Mouse (Mus musculus): ENCODE measurements around the gene Ube2e2.
A peak's percentile ranks its signal among the peaks of the same experiment; 100 is the strongest.

Gene Ube2e2

DNA sequence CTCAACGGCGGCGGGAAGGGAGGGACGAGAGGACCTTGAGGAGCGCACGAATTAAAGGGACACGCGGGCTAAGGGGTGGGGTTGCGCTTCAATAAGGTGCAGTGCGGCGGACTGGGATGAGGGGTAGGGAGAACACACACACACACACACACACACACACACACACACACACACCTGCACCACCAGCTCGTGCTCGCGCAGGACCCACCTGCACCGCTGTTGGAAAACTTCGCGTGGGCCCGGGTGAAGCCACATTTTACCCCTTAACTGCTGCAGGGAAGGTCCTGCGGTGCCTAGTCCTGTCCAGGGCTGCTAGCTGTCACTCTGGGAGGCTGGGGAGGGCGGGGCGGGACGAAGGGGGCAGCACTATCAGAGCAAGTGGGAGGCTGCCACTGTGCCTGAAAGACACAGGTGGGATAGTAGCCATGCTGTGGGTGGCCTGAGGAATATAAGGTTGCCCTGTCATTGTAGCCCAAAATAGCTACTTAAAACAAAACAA is at the start of gene Ube2e2:
Gene Ube2e2, minus strand, starts transcription at position 321 of the 499 bp plus-strand sequence.
- DNase-seq, result no peak

DNA sequence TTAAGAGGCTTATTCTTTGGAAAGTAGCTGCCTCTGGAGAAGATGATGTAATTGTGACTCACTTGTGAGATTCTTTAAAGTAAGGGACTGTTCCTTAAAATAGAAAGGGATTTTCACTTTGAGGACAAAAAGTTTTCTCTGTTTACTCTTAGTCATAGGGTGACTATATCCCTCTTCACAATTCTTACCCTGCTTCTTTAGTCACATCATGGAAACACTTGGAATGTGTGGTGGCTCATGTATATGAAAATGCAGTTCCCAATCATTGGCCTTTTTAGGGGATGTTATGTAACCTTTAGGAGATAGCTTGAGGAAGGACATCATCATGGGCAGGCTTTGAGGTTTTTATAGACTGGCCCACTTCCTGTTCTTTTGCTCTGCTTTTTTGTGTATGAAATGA is 46.0 kb upstream of the Ube2e2 start:
- no peak for DNase-seq

GRCm38 (mm10) chr14:18903553-18903952 is 9.5 kb upstream of the Ube2e2 start:
- DNase-seq, result no peak

GRCm38 (mm10) chr14:18893121-18893946 is 733 bp downstream of the Ube2e2 start:
- DNase-seq, result peak; percentile 93

- peak; percentile 6 for DNase-seq
Measured at GRCm38 (mm10) chr14:18889571-18889970, 4.5 kb downstream of the Ube2e2 start.

- no peak for DNase-seq
Measured at GRCm38 (mm10) chr14:18882493-18882892, 11.6 kb downstream of the Ube2e2 start.

GRCm38 (mm10) chr14:18870716-18871115 is 23.4 kb downstream of the Ube2e2 start:
- no peak for DNase-seq

DNA sequence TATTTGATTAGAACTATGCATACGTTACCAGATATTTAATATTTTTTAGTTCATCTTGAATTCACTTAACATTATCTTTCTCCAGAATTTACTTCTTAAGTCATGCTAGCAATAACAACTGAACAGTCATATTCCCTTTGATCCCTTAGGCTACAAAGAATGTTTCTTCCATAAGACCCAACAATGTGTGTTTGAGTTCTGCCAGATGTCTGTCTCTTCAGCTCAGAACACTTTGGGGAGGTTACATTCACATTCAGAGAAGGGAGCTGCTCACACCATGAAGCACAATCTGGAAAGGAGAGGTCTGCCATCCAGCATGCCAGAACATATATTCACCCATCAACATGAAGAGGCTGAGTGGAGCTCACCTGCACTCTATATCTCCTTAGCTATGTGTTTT is 65.4 kb downstream of the Ube2e2 start:
- DNase-seq, result no peak

GRCm38 (mm10) chr14:18826753-18827152 is 67.3 kb downstream of the Ube2e2 start:
- no peak for DNase-seq

DNA sequence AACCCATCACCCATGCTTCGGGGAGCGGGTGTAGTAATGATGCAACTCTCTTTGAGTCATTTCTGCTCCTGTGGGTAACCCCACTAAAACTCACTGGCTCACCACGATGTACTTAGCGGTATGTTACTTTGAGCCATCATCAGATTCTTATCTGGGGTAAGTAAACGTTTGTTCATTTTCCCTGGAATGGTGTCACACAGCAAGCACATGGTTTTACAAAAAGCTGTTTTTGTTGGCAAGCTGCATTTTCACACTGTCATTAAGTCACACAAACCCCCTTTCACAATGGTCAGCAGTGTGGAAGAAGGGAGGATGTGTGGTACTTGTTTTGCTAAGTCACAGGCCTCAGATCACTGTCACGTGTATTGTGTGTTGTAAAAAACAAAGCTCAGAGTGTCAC is 73.4 kb downstream of the Ube2e2 start:
- no peak for DNase-seq

- DNase-seq, result no peak
Measured at GRCm38 (mm10) chr14:18796857-18797256, 97.2 kb downstream of the Ube2e2 start.

DNA sequence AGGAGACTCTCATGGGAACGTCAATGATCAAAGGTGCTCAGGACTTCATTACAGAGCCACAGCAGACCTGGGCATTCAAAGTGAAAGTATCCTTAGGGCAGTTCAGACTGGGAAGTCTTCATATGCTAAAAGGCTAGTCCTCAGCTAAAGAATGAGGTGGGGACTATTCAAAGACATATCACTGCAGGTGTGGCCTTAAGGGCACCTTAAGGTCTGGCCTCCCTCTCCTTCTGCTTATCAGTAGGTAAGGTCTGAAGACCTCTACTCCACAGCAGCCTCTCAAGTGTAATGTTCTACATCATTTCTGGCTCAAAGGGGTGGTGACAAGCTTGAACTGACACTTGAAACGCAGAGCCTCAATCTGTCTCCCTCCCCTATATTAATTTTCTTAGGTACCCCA is 98.3 kb downstream of the Ube2e2 start:
- no peak for DNase-seq

DNA sequence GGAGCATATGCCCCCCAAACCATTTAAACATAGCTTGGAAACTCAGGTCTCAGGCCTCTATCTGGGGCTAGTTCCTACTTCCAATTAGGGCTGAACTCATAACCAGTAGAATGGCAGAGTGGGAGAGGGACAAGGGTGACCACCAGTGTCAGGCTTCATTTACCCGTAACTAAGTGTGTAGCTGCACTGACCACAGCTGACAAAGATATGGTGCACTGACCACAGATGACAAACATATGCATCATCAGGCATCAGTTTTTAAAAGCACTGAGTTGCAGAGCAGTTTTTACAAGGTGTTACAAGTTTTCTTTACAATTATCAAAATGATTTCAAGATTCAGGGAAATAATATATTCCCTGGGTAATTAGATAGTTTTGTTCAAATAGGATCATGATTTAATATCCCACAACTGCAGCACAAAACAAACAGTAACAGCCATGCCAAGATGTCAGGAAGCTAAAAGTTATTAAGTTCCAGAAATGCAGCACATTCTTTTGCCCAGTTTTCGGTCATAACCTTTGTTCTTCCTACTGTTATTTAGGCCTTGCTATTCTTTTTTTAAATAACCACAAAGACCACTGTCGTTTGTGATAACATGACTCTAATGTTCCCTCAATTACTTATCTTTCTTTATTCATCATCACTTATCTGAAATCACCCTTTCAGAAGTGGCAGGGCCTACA is 114.9 kb downstream of the Ube2e2 start:
- no peak for DNase-seq

DNA sequence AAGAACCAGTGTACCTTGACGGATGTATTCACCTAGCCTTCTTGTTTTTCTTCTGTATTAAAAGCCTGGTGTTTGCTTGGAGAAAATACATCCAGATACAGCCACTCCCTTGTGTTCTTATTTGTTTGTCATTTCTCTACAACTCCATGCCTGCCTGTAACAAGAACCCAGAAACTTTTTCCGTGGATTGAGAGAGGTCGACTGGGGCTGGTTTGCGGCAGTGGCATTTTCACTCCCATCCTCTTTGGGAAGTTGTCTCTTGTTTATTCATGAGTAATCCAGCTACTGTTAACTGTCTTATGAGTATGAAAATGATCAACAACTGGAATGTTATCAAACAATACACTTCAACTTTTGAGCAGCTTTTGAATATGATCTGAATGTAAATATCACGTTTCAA is 115.8 kb downstream of the Ube2e2 start:
- no peak for DNase-seq

GRCm38 (mm10) chr14:18776132-18776531 is 117.9 kb downstream of the Ube2e2 start:
- no peak for DNase-seq

GRCm38 (mm10) chr14:18773724-18774123 is 120.3 kb downstream of the Ube2e2 start:
- no peak for DNase-seq

DNA sequence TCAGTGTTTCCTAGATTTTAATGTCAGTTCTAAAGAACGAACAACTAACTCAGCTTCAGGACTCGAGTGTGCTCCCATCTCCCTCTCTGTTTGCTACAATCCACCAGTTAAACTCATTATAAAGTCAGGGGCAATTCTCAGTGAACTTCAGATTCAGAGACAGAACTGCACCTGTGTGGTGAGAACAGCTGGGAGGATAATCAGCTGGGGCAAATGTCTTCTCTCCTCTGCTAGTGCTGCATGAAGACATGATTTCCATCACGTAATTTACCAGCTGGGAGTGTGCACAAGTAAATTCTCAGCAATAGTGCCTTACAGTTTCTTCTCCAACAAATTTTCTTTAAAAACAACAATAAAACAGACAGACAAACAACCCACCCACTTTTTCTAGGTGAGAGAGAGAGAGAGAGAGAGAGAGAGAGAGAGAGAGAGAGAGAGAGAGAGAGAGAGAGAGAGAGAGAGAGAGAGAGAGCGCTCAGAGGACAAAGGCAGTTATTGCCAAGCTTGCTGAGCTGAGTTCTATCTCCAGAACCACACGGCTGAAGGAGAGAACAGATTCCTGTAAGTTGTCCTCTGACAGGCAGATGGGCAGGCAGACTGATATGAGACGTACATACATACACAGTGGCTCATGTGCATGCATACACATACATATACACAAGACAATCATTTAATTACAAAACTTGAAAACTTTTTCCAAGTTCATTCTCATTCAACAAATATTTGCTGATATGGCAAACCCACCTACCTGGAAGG is 134.3 kb downstream of the Ube2e2 start:
- no peak for DNase-seq

GRCm38 (mm10) chr14:18758595-18759532 is 135.2 kb downstream of the Ube2e2 start:
- no peak for DNase-seq

- DNase-seq, result no peak
Measured at GRCm38 (mm10) chr14:18758003-18758402, 136.1 kb downstream of the Ube2e2 start.

GRCm38 (mm10) chr14:18755410-18755809 is 138.7 kb downstream of the Ube2e2 start:
- no peak for DNase-seq

- DNase-seq, result no peak
Measured at GRCm38 (mm10) chr14:18754595-18754994, 139.5 kb downstream of the Ube2e2 start.

GRCm38 (mm10) chr14:18754001-18754400 is 140.1 kb downstream of the Ube2e2 start:
- no peak for DNase-seq
